Mouse (Mus musculus): ENCODE measurements around the gene Oxgr1. TPM values are rescaled to one million over a fixed set of nuclear protein-coding genes. Genes with fewer than 3 reads are reported as not detected.

Gene Oxgr1
- total RNA-seq, 1 experiment from 2014 or later, result not detected

GRCm38 (mm10) chr14:119980698-119981235, 61.5 kb downstream of the Oxgr1 start:
- DNase-seq, result no peak

Other genes starting within 250 kb of the Oxgr1 start
- gene Mbnl2, start 233.2 kb upstream of the Oxgr1 start, total RNA-seq (2021), result 206 and 223 TPM in 2 replicates